Mouse (Mus musculus): ENCODE data around the gene Nkpd1. TPM values are rescaled to one million over a fixed set of nuclear protein-coding genes. Genes with fewer than 3 reads are reported as not detected.
A peak's percentile ranks its signal among the peaks of the same experiment; 100 is the strongest.

The Nkpd1 gene
- polyA plus RNA-seq, 1 experiment: 0.06 TPM

DNA sequence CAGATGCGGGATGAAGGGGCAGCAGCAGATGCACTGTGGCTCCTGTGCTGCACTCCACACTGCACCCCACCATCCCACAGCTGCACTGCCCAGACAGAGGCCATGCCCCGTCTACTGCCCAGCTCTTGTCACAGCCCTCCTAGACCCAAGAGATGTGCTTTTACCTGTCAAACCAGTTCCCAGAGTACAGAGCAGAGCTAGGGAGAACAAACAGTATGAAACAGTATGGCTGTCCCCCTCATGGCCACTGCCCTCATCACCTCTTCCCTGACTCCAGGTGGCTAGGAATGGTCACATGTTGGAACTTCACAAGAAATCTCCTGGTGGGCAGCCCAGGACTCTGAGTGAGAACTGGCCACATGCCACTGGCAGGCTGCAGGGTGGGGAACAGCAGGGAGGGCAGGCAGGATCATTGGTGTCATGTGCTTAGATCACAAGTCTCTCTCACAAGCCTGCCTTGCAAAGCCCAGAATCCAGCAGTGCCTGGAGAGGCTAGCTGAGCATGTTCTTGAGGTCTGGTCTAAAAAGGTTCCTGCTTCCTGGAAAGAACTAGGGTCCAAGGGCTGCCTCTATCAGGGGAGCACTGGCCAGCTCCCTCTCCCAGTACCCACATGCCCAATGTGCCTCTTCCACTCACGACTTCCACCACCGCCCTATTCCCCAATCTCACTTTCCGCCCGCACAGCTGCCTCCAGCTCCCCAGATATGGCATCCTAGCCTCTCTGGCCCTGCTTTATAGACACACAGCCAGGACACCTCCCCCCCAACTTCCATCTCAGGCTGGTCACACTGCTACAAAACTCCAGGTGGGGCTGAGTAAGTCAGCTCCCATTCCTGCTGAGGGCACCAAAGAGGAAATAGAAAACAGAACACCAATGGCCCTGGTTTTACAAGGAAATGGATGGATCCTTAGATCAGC, 40.6 kb downstream of the Nkpd1 start:
- no peak overlapping the region for H3K4me2 ChIP-seq (ENCODE audit: low read depth)
- H3K36me3 ChIP-seq (ENCODE audit: control insufficient read depth, insufficient read depth): no peaks in the 10 kb centered on the region
- H3K27me3 ChIP-seq (ENCODE audit: control insufficient read depth, insufficient read depth, insufficient read length): no peaks in the 10 kb centered on the region
- no peak overlapping the region for H3K4me3 ChIP-seq
- H3ac ChIP-seq (ENCODE audit: control insufficient read depth, insufficient read length): no peak overlapping the region
- TF ChIP-seq REST (IDR thresholded peaks at IDR 0.05; ENCODE audit: insufficient read depth, insufficient read length) (no peak), USF1 (IDR thresholded peaks at IDR 0.05; ENCODE audit: low read depth) (no peak), MAX (IDR thresholded peaks at IDR 0.05; ENCODE audit: low read depth) (no peak), TCF12 (IDR thresholded peaks at IDR 0.05; ENCODE audit: insufficient read depth, poor library complexity, severe bottlenecking) (no peak), TCF3 (IDR thresholded peaks at IDR 0.05; ENCODE audit: insufficient read length, low read depth) (no peak), POLR2AphosphoS2 (IDR thresholded peaks at IDR 0.05; ENCODE audit: insufficient read length, low read depth) (no peak), MYOG (IDR thresholded peaks at IDR 0.05; ENCODE audit: control insufficient read depth in 1 of 3, insufficient read depth in 1 of 3, insufficient read length in 2 of 3, low read depth in 2 of 3) (no peak), MYOD1 (IDR thresholded peaks at IDR 0.05; ENCODE audit: control insufficient read depth in 1 of 3, insufficient read length in 2 of 3, low read depth in 2 of 3) (no peak), CEBPB (IDR thresholded peaks at IDR 0.05; ENCODE audit: insufficient read depth, poor library complexity, severe bottlenecking) (no peak), SRF (IDR thresholded peaks at IDR 0.05; ENCODE audit: control insufficient read depth, insufficient read length, low read depth) (no peak)
- H3K79me2 ChIP-seq (ENCODE audit: control insufficient read depth, insufficient read depth): peaks cover 77% of the 10 kb centered on the region

DNA sequence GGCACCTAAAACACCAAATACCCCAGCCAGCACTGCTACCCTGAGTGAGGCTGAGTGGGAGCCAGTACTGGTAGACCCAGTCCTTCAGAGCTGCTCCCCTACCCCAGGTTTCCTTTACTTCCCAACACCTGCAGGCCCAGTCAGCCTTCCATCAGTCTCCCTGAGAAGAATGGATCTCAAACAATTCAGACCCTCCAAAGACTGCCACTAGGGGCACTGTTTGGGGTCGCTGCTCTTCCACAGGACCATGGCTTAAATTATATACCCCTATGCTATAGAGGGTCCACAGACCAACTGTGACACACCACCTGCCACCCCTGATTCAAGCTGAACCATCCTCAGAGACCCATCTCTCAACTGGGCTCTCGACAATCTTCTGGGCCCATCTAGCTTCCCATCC, 41.3 kb downstream of the Nkpd1 start:
- no peak overlapping the region for H3K4me2 ChIP-seq (ENCODE audit: low read depth)
- H3K4me3 ChIP-seq: no peak overlapping the region
- no peak overlapping the region for H3ac ChIP-seq (ENCODE audit: control insufficient read depth, insufficient read length)
- peaks cover 70% of the 10 kb centered on the region for H3K79me2 ChIP-seq (ENCODE audit: control insufficient read depth, insufficient read depth)
- no peaks in the 10 kb centered on the region for H3K36me3 ChIP-seq (ENCODE audit: control insufficient read depth, insufficient read depth)
- H3K27me3 ChIP-seq (ENCODE audit: control insufficient read depth, insufficient read depth, insufficient read length): no peaks in the 10 kb centered on the region
- TF ChIP-seq MYOG (IDR thresholded peaks at IDR 0.05; ENCODE audit: control insufficient read depth in 1 of 3, insufficient read depth in 1 of 3, insufficient read length in 2 of 3, low read depth in 2 of 3) (no peak), MAX (IDR thresholded peaks at IDR 0.05; ENCODE audit: low read depth) (no peak), MYOD1 (IDR thresholded peaks at IDR 0.05; ENCODE audit: control insufficient read depth in 1 of 3, insufficient read length in 2 of 3, low read depth in 2 of 3) (no peak), USF1 (IDR thresholded peaks at IDR 0.05; ENCODE audit: low read depth) (no peak), REST (IDR thresholded peaks at IDR 0.05; ENCODE audit: insufficient read depth, insufficient read length) (no peak), E2F4 (IDR thresholded peaks at IDR 0.05; ENCODE audit: insufficient read depth) (no peak), TCF12 (IDR thresholded peaks at IDR 0.05; ENCODE audit: insufficient read depth, poor library complexity, severe bottlenecking) (no peak), SRF (IDR thresholded peaks at IDR 0.05; ENCODE audit: control insufficient read depth, insufficient read length, low read depth) (no peak), POLR2A (IDR thresholded peaks at IDR 0.05; ENCODE audit: insufficient read length, low read depth) (no peak), TCF3 (IDR thresholded peaks at IDR 0.05; ENCODE audit: insufficient read length, low read depth) (no peak), POLR2AphosphoS2 (IDR thresholded peaks at IDR 0.05; ENCODE audit: insufficient read length, low read depth) (no peak), CEBPB (IDR thresholded peaks at IDR 0.05; ENCODE audit: insufficient read depth, poor library complexity, severe bottlenecking) (no peak)

DNA sequence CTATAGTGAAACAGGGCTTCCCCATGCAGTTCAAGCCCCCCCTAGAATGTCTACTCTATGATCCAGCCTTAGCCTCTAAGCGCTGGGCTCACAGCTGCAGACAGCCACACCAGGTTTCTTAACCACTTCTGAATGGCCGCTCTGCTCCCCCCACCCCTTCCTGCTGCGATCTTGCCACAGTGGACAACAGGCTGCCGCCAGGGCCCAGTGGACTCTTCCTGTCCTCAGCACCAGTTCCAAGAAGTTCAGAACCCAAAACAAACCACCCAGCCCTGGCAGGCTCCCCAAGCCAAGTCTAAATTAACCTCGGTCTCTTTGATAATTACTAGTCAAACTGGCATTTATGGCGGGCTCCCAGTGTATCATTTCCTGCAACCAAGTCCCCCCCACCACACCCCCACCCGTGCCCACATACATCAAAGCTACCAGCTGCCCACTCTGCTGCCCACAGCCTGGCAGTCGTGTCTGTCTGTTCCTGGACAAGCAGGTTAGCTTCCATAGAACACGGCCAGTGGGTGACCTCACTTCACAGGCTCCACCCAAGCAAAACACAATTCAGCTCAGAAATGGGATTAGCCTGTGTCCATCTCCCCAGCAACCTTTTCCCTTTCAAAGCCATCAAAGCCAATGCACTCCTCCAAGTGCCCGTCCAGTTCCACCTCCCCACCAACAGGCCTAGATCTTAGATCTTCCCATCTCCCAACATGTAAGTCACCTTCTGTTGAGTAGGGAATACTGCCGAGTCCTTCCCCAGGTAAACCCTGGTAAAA, 43.0 kb downstream of the Nkpd1 start:
- Histone ChIP-seq H3ac (ENCODE audit: control insufficient read depth, insufficient read length) (peak overlapping the region; percentile 38), H3K27me3 (ENCODE audit: control insufficient read depth, insufficient read depth, insufficient read length) (no peaks in the 10 kb centered on the region), H3K79me2 (ENCODE audit: control insufficient read depth, insufficient read depth) (peaks cover 58% of the 10 kb centered on the region), H3K36me3 (ENCODE audit: control insufficient read depth, insufficient read depth) (no peaks in the 10 kb centered on the region), H3K4me3 (peak overlapping the region; percentile 85), H3K4me2 (ENCODE audit: low read depth) (peak overlapping the region; percentile 97)
- TF ChIP-seq E2F4 (IDR thresholded peaks at IDR 0.05; ENCODE audit: insufficient read depth) (no peak), TCF3 (IDR thresholded peaks at IDR 0.05; ENCODE audit: insufficient read length, low read depth) (no peak), MYOD1 (IDR thresholded peaks at IDR 0.05; ENCODE audit: control insufficient read depth in 1 of 3, insufficient read length in 2 of 3, low read depth in 2 of 3) (no peak), TCF12 (IDR thresholded peaks at IDR 0.05; ENCODE audit: insufficient read depth, poor library complexity, severe bottlenecking) (no peak), POLR2AphosphoS2 (IDR thresholded peaks at IDR 0.05; ENCODE audit: insufficient read length, low read depth) (no peak), USF1 (IDR thresholded peaks at IDR 0.05; ENCODE audit: low read depth) (no peak), REST (IDR thresholded peaks at IDR 0.05; ENCODE audit: insufficient read depth, insufficient read length) (no peak)

DNA sequence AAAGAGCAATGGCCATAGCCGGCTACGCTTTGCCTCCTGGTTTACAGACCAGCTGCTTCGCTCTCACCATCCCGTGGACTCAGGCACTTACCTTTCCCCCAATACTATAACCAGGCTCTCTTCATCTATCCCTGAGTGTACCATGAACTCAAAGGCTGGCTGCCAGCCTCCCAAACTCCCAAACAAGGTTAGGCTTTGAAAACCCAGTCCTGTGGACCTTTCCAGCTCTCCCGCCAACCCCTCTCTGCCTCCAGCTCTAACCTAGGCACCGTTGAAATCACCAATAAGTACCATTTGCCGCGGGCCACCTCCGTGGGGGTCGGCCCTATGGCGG, 43.8 kb downstream of the Nkpd1 start:
- H3K36me3 ChIP-seq (ENCODE audit: control insufficient read depth, insufficient read depth): no peaks in the 10 kb centered on the region
- H3ac ChIP-seq (ENCODE audit: control insufficient read depth, insufficient read length): peak overlapping the region; percentile 38
- H3K4me3 ChIP-seq: peak overlapping the region; percentile 85
- peak overlapping the region; percentile 97 for H3K4me2 ChIP-seq (ENCODE audit: low read depth)
- no peaks in the 10 kb centered on the region for H3K27me3 ChIP-seq (ENCODE audit: control insufficient read depth, insufficient read depth, insufficient read length)
- TF ChIP-seq POLR2A (IDR thresholded peaks at IDR 0.05; ENCODE audit: insufficient read length, low read depth): no peak
- TF ChIP-seq USF1 (IDR thresholded peaks at IDR 0.05; ENCODE audit: low read depth): no peak
- TF ChIP-seq SRF (IDR thresholded peaks at IDR 0.05; ENCODE audit: control insufficient read depth, insufficient read length, low read depth): no peak
- TF ChIP-seq MYOD1 (IDR thresholded peaks at IDR 0.05; ENCODE audit: control insufficient read depth in 1 of 3, insufficient read length in 2 of 3, low read depth in 2 of 3): no peak
- no peak for TF ChIP-seq MYOG (IDR thresholded peaks at IDR 0.05; ENCODE audit: control insufficient read depth in 1 of 3, insufficient read depth in 1 of 3, insufficient read length in 2 of 3, low read depth in 2 of 3)
- no peak for TF ChIP-seq POLR2AphosphoS2 (IDR thresholded peaks at IDR 0.05; ENCODE audit: insufficient read length, low read depth)
- TF ChIP-seq TCF3 (IDR thresholded peaks at IDR 0.05; ENCODE audit: insufficient read length, low read depth): no peak
- no peak for TF ChIP-seq REST (IDR thresholded peaks at IDR 0.05; ENCODE audit: insufficient read depth, insufficient read length)
- TF ChIP-seq E2F4 (IDR thresholded peaks at IDR 0.05; ENCODE audit: insufficient read depth): no peak
- no peak for TF ChIP-seq CEBPB (IDR thresholded peaks at IDR 0.05; ENCODE audit: insufficient read depth, poor library complexity, severe bottlenecking)
- no peak for TF ChIP-seq MAX (IDR thresholded peaks at IDR 0.05; ENCODE audit: low read depth)
- no peak for TF ChIP-seq TCF12 (IDR thresholded peaks at IDR 0.05; ENCODE audit: insufficient read depth, poor library complexity, severe bottlenecking)
- H3K79me2 ChIP-seq (ENCODE audit: control insufficient read depth, insufficient read depth): peaks cover 51% of the 10 kb centered on the region
